Mouse (Mus musculus): Measurements from ENCODE around the gene Defb23. TPM values are rescaled to one million over a fixed set of nuclear protein-coding genes. Genes with fewer than 3 reads are reported as not detected.
A peak's percentile ranks its signal among the peaks of the same experiment; 100 is the strongest.
"Not testable (repeated sequence)": the region's sequence is repeated elsewhere in the genome, so short reads cannot be mapped to it uniquely, and the experiment has no call there.

Defb23 gene
- polyA plus RNA-seq, 1 experiment from 2014 or later: not detected

- no peaks in the 10 kb centered on the region for H3K9me3 ChIP-seq (replicated peaks; ENCODE audit: control insufficient read depth, low read length)
- no peak for DNase-seq (ENCODE audit: low spot score)
- no peaks in the 10 kb centered on the region for H3K36me3 ChIP-seq (replicated peaks; ENCODE audit: control insufficient read depth, insufficient read depth, low read depth, low read length)
- H3K4me1 ChIP-seq (ENCODE audit: control insufficient read depth, insufficient read depth, low read length): no peaks in the 10 kb centered on the region
- H3K9ac ChIP-seq (replicated peaks; ENCODE audit: low read length): no peak overlapping the region
- WGBS: 69% methylated on average over 7 of the region's 7 CpGs
- no peak overlapping the region for H3K4me3 ChIP-seq (ENCODE audit: low read depth, low read length)
- H3K27me3 ChIP-seq (ENCODE audit: control insufficient read depth, insufficient read depth, low read length): no peaks in the 10 kb centered on the region
- no peak overlapping the region for H3K4me2 ChIP-seq (ENCODE audit: low read depth, low read length)
- no peak overlapping the region for H3K27ac ChIP-seq (replicated peaks; ENCODE audit: low read depth, low read length)
- ATAC-seq (replicated peaks; ENCODE audit: insufficient number of reproducible peaks, low FRiP score, low TSS enrichment, low read depth): no peak
These were observed 28.0 kb downstream of the Defb23 start for GRCm38 (mm10) chr2:152436405-152436901.

GRCm38 (mm10) chr2:152428481-152428880, 35.9 kb downstream of the Defb23 start:
- not testable (repeated sequence) for ATAC-seq (replicated peaks; ENCODE audit: insufficient number of reproducible peaks, low FRiP score, low TSS enrichment, low read depth); H3K4me2 ChIP-seq (ENCODE audit: low read depth, low read length); H3K9ac ChIP-seq (replicated peaks; ENCODE audit: low read length); DNase-seq (ENCODE audit: low spot score); H3K4me3 ChIP-seq (ENCODE audit: low read depth, low read length); H3K27ac ChIP-seq (replicated peaks; ENCODE audit: low read depth, low read length); H3K4me1 ChIP-seq (ENCODE audit: control insufficient read depth, insufficient read depth, low read length); H3K9me3 ChIP-seq (replicated peaks; ENCODE audit: control insufficient read depth, low read length); H3K36me3 ChIP-seq (replicated peaks; ENCODE audit: control insufficient read depth, insufficient read depth, low read depth, low read length); H3K27me3 ChIP-seq (ENCODE audit: control insufficient read depth, insufficient read depth, low read length)
- WGBS: 81% methylated on average over 2 of the region's 2 CpGs

GRCm38 (mm10) chr2:152427493-152427892, 36.9 kb downstream of the Defb23 start:
- no peak overlapping the region for H3K9ac ChIP-seq (replicated peaks; ENCODE audit: low read length)
- H3K4me2 ChIP-seq (ENCODE audit: low read depth, low read length): peak overlapping the region; percentile 31; the same call in 1 of the 2 replicates
- H3K36me3 ChIP-seq (replicated peaks; ENCODE audit: control insufficient read depth, insufficient read depth, low read depth, low read length): no peaks in the 10 kb centered on the region
- no peak overlapping the region for H3K27ac ChIP-seq (replicated peaks; ENCODE audit: low read depth, low read length)
- ATAC-seq (replicated peaks; ENCODE audit: insufficient number of reproducible peaks, low FRiP score, low TSS enrichment, low read depth) (no peak), DNase-seq (ENCODE audit: low spot score) (peak; percentile 38)
- H3K4me3 ChIP-seq (ENCODE audit: low read depth, low read length): no peak overlapping the region
- no peaks in the 10 kb centered on the region for H3K9me3 ChIP-seq (replicated peaks; ENCODE audit: control insufficient read depth, low read length)
- no peaks in the 10 kb centered on the region for H3K4me1 ChIP-seq (ENCODE audit: control insufficient read depth, insufficient read depth, low read length)
- H3K27me3 ChIP-seq (ENCODE audit: control insufficient read depth, insufficient read depth, low read length): no peaks in the 10 kb centered on the region
- 6% methylated on average over 12 of the region's 12 CpGs for WGBS

GRCm38 (mm10) chr2:152415786-152416185, 48.6 kb downstream of the Defb23 start:
- DNase-seq (ENCODE audit: low spot score): no peak
- no peaks in the 10 kb centered on the region; the same call in 1 of the 2 replicates for H3K9me3 ChIP-seq (replicated peaks; ENCODE audit: control insufficient read depth, low read length)
- WGBS: 96% methylated on average over 3 of the region's 3 CpGs
- no peak for ATAC-seq (replicated peaks; ENCODE audit: insufficient number of reproducible peaks, low FRiP score, low TSS enrichment, low read depth)
- no peaks in the 10 kb centered on the region; the same call in 1 of the 2 replicates for H3K4me1 ChIP-seq (ENCODE audit: control insufficient read depth, insufficient read depth, low read length)
- H3K36me3 ChIP-seq (replicated peaks; ENCODE audit: control insufficient read depth, insufficient read depth, low read depth, low read length): no peaks in the 10 kb centered on the region
- no peak overlapping the region for H3K4me2 ChIP-seq (ENCODE audit: low read depth, low read length)
- H3K4me3 ChIP-seq (ENCODE audit: low read depth, low read length): no peak overlapping the region
- H3K27me3 ChIP-seq (ENCODE audit: control insufficient read depth, insufficient read depth, low read length): no peaks in the 10 kb centered on the region
- H3K27ac ChIP-seq (replicated peaks; ENCODE audit: low read depth, low read length): peak overlapping the region; percentile 98; the same call in 1 of the 2 replicates
- no peak overlapping the region for H3K9ac ChIP-seq (replicated peaks; ENCODE audit: low read length)

- DNase-seq (ENCODE audit: low spot score) (no peak), ATAC-seq (replicated peaks; ENCODE audit: insufficient number of reproducible peaks, low FRiP score, low TSS enrichment, low read depth) (no peak)
- H3K4me3 ChIP-seq (ENCODE audit: low read depth, low read length): peak within 1 kb of the TSS; percentile 93
These were observed 49.1 kb downstream of the Defb23 start, which contains the start of gene 6820408C15Rik for GRCm38 (mm10) chr2:152415287-152415686. Gene 6820408C15Rik, plus strand, starts transcription at chr2:152415587.

GRCm38 (mm10) chr2:152414591-152415165, 49.7 kb downstream of the Defb23 start, which contains the start of gene Zcchc3:
Gene Zcchc3, minus strand, starts transcription at chr2:152415027.
- Histone ChIP-seq H3K9me3 (replicated peaks; ENCODE audit: control insufficient read depth, low read length) (no peaks in the 10 kb centered on the region; the same call in 1 of the 2 replicates), H3K36me3 (replicated peaks; ENCODE audit: control insufficient read depth, insufficient read depth, low read depth, low read length) (no peaks in the 10 kb centered on the region), H3K27ac (replicated peaks; ENCODE audit: low read depth, low read length) (peak within 1 kb of the TSS; percentile 98), H3K4me1 (ENCODE audit: control insufficient read depth, insufficient read depth, low read length) (peaks cover 6% of the 10 kb centered on the region), H3K9ac (replicated peaks; ENCODE audit: low read length) (peak within 1 kb of the TSS; percentile 98), H3K4me3 (ENCODE audit: low read depth, low read length) (peak within 1 kb of the TSS; percentile 93), H3K4me2 (ENCODE audit: low read depth, low read length) (peak within 1 kb of the TSS; percentile 90), H3K27me3 (ENCODE audit: control insufficient read depth, insufficient read depth, low read length) (no peaks in the 10 kb centered on the region)
- ATAC-seq (replicated peaks; ENCODE audit: insufficient number of reproducible peaks, low FRiP score, low TSS enrichment, low read depth) (peak; percentile 73), DNase-seq (ENCODE audit: low spot score) (peak; percentile 96)
- WGBS: under 1% methylated on average over 60 of the region's 65 CpGs

More at GRCm38 (mm10) chr2:152415287-152415686, 49.1 kb downstream of the Defb23 start, which contains the start of gene 6820408C15Rik:
- WGBS: 27% methylated on average over 4 of the region's 4 CpGs
- no peaks in the 10 kb centered on the region for H3K36me3 ChIP-seq (replicated peaks; ENCODE audit: control insufficient read depth, insufficient read depth, low read depth, low read length)
- H3K27ac ChIP-seq (replicated peaks; ENCODE audit: low read depth, low read length): peak within 1 kb of the TSS; percentile 98
- H3K4me1 ChIP-seq (ENCODE audit: control insufficient read depth, insufficient read depth, low read length): peaks cover 4% of the 10 kb centered on the region
- H3K4me2 ChIP-seq (ENCODE audit: low read depth, low read length): peak within 1 kb of the TSS; percentile 90
- no peaks in the 10 kb centered on the region for H3K27me3 ChIP-seq (ENCODE audit: control insufficient read depth, insufficient read depth, low read length)
- H3K9ac ChIP-seq (replicated peaks; ENCODE audit: low read length): peak within 1 kb of the TSS; percentile 98
- no peaks in the 10 kb centered on the region; the same call in 1 of the 2 replicates for H3K9me3 ChIP-seq (replicated peaks; ENCODE audit: control insufficient read depth, low read length)

- peak overlapping the region; percentile 98 for H3K27ac ChIP-seq (replicated peaks; ENCODE audit: low read depth, low read length)
- peak overlapping the region; percentile 93 for H3K4me3 ChIP-seq (ENCODE audit: low read depth, low read length)
- H3K36me3 ChIP-seq (replicated peaks; ENCODE audit: control insufficient read depth, insufficient read depth, low read depth, low read length): no peaks in the 10 kb centered on the region
- peaks cover 6% of the 10 kb centered on the region for H3K4me1 ChIP-seq (ENCODE audit: control insufficient read depth, insufficient read depth, low read length)
- whole genome bisulfite sequencing: under 1% methylated on average over 71 of the region's 86 CpGs
- peak overlapping the region; percentile 98 for H3K9ac ChIP-seq (replicated peaks; ENCODE audit: low read length)
- no peaks in the 10 kb centered on the region for H3K27me3 ChIP-seq (ENCODE audit: control insufficient read depth, insufficient read depth, low read length)
- peak; percentile 46 for DNase-seq (ENCODE audit: low spot score)
- ATAC-seq (replicated peaks; ENCODE audit: insufficient number of reproducible peaks, low FRiP score, low TSS enrichment, low read depth): no peak
- no peaks in the 10 kb centered on the region; the same call in 1 of the 2 replicates for H3K9me3 ChIP-seq (replicated peaks; ENCODE audit: control insufficient read depth, low read length)
- H3K4me2 ChIP-seq (ENCODE audit: low read depth, low read length): peak overlapping the region; percentile 90
These were observed 50.4 kb downstream of the Defb23 start for GRCm38 (mm10) chr2:152413765-152414584.

All from embryonic facial prominence, embryonic 11.5 days (tissue).